Mouse (Mus musculus) neural tube, embryonic 14.5 days (tissue): ENCODE data around the gene C1qtnf5. TPM values are rescaled to one million over a fixed set of nuclear protein-coding genes. Genes with fewer than 3 reads are reported as not detected.
A peak's percentile ranks its signal among the peaks of the same experiment; 100 is the strongest.

ENCODE experiments used
- ATAC-seq: fragments of 200-750 bp; cut with Nextera tagmentation; 2 replicates; pipeline ENCODE4 v1.8.0; 2017; ENCODE audit warnings: low read depth, mild to moderate bottlenecking, moderate TSS enrichment, moderate library complexity
- H3K27ac ChIP-seq: fragments of 300-500 bp; sonication (generic); 2 replicates; pipeline ENCODE4 v1.5.1; 2014; ENCODE audit warnings: low read depth, mild to moderate bottlenecking, control low read depth, low read length, moderate library complexity, mixed read lengths
- H3K27me3 ChIP-seq: fragments of 300-500 bp; sonication (generic); 2 replicates; pipeline ENCODE4 v1.6.1; 2014; ENCODE audit warnings: low read length; ENCODE audit not compliant: control insufficient read depth, insufficient read depth
- H3K36me3 ChIP-seq: fragments of 300-500 bp; sonication (generic); 2 replicates; pipeline ENCODE4 v1.6.1; 2014; ENCODE audit warnings: low read length, mixed read lengths; ENCODE audit not compliant: control insufficient read depth, insufficient read depth
- H3K4me1 ChIP-seq: fragments of 300-500 bp; sonication (generic); 2 replicates; pipeline ENCODE4 v1.6.1; 2014; ENCODE audit warnings: low read length; ENCODE audit not compliant: control insufficient read depth, insufficient read depth
- H3K4me2 ChIP-seq: fragments of 300-500 bp; sonication (generic); 2 replicates; pipeline ENCODE4 v1.6.1; 2014; ENCODE audit warnings: mild to moderate bottlenecking, low read depth, low read length, control low read depth
- H3K4me3 ChIP-seq: fragments of 300-500 bp; sonication (generic); 2 replicates; pipeline ENCODE4 v1.5.1; 2014; ENCODE audit warnings: low read depth, low read length, control low read depth, mixed read lengths
- H3K9ac ChIP-seq: fragments of 300-500 bp; sonication (generic); replicated peaks from 2 replicates; pipeline ENCODE4 v1.6.1; 2014; ENCODE audit warnings: low read depth, mild to moderate bottlenecking, control low read depth, low read length, mixed read lengths
- H3K9me3 ChIP-seq: fragments of 300-500 bp; sonication (generic); 2 replicates; pipeline ENCODE4 v1.6.1; 2016; ENCODE audit warnings: low read length; ENCODE audit not compliant: control insufficient read depth
- WGBS: fragments of 180-500 bp; shearing (Covaris S2); extraction: QIAGEN DNeasy Blood & Tissue Kit; methylation state at CpG from one replicate; pipeline ENCODE4 v1.1.7; 2014; 5-methylcytosine and 5-hydroxymethylcytosine counted together
- polyA plus RNA-seq: library from polyadenylated mRNA; unstranded; fragments of >200 nt; fragmentation: Nextera tagmentation; extraction: Ambion mirVana; gene quantifications from 2 replicates; pipeline ENCODE4 v1.2.1, GENCODE M21; 2014

The C1qtnf5 gene
- polyA plus RNA-seq, 1 experiment from 2014 or later: 8.0 TPM

DNA sequence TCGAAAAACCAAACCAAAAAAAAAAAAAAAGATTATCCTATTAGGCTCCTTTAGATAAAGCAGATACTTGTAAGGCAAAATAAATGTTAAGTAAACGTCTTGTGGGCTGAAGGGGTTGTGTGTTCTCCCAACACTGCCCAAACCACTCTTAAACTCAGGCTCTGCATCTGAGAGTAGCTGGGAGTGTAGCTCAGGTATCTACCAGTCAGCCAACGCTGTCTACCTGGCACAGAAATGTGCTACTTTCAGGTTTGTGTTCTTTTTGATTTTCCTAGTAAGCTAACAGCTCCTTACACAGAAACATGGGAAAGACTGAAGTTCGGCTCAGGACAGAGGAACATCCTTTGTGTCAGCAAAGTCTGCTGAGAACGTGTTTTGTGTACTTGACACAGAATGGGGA, 25.2 kb downstream of the C1qtnf5 start:
- Histone ChIP-seq H3K4me1 (peaks cover 19% of the 10 kb centered on the region), H3K4me2 (no peak overlapping the region), H3K36me3 (no peaks in the 10 kb centered on the region), H3K9ac (no peak overlapping the region), H3K27ac (no peak overlapping the region), H3K4me3 (no peak overlapping the region), H3K9me3 (no peaks in the 10 kb centered on the region), H3K27me3 (peaks cover 29% of the 10 kb centered on the region)
- 68% methylated on average over 5 of the region's 5 CpGs for WGBS
- ATAC-seq: no peak

DNA sequence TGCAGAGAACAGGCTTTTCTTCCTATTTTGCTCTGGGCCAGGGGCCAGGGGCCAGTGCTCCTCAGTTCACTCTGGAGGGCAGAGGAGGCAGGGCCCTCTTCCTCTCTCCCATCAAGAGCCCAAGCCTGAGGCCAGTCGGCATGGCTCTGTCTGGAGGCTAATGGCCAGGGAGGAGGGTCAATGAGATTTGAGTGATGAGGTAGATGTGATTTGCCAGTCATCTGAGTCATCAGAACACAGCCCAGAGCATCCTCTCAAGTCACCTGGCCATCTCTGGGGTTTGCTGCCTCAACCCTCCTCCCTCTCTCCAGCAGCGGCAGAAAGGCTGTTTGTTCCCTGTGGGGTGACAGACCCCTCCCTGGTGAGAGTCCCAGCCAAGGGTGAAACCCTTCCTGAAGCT, 26.2 kb downstream of the C1qtnf5 start:
- ATAC-seq: no peak
- H3K9ac ChIP-seq: no peak overlapping the region
- peaks cover 19% of the 10 kb centered on the region for H3K4me1 ChIP-seq
- H3K4me2 ChIP-seq: peak overlapping the region; percentile 82; the same call in 1 of the 2 replicates
- no peak overlapping the region for H3K27ac ChIP-seq
- WGBS: 0% methylated on average over 2 of the region's 2 CpGs
- H3K36me3 ChIP-seq: no peaks in the 10 kb centered on the region
- peak overlapping the region; percentile 41; the same call in 1 of the 2 replicates for H3K4me3 ChIP-seq
- peaks cover 29% of the 10 kb centered on the region for H3K27me3 ChIP-seq
- no peaks in the 10 kb centered on the region for H3K9me3 ChIP-seq

DNA sequence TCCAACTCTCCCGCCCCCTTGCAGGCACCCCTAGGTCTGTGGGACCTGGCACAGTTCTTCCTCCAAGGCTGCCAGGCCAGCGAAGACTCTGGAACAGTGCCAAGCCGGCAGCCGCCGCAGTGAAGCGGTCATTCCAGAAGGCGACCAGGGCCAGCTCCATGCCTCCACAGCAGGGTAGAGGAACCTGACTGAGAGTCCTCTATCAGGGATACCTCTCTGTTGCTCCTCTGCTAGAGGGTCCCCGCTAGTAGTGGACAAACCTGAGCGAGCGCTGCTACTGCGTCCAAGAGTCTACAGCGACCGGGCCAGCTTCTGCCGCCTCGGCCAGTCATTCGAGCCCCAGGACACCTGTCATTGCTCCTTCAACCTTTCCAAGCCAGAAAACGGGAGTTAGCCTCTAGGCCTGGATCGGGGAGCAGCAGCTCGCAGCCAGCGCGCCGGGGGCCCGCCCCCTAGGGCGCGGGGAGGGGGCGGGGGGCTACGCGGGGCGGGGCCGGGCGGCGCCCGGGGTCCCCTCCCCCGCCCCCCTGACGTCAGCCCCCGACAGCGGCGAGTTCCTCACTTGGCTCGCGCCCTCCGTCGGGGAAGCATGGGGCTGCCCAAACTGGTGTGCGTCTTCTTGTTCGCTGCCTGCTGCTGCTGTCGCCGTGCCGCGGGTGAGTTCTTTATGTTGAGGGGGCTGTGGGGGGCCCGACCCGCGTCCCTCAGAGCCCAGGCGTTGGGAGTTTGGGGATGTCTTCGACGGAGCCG, 27.2 kb downstream of the C1qtnf5 start, which contains the start of gene Mcam:
Mcam (plus strand) TSS at position 369 of the 750 bp plus-strand sequence.
- H3K27me3 ChIP-seq: peaks cover 29% of the 10 kb centered on the region
- peak within 1 kb of the TSS; percentile 12; the same call in 1 of the 2 replicates for H3K27ac ChIP-seq

GRCm38 (mm10) chr9:44134851-44135730, 28.0 kb downstream of the C1qtnf5 start:
- Histone ChIP-seq H3K4me1 (peaks cover 15% of the 10 kb centered on the region), H3K36me3 (no peaks in the 10 kb centered on the region), H3K9ac (peak overlapping the region; percentile 53), H3K4me2 (peak overlapping the region; percentile 82), H3K9me3 (no peaks in the 10 kb centered on the region), H3K4me3 (peak overlapping the region; percentile 41), H3K27ac (no peak overlapping the region; the same call in none of the 2 replicates), H3K27me3 (peaks cover 29% of the 10 kb centered on the region)
- WGBS: 2% methylated on average over 48 of the region's 49 CpGs
- ATAC-seq: peak; percentile 28

More for the DNA sequence above, 27.2 kb downstream of the C1qtnf5 start, which contains the start of gene Mcam:
- Histone ChIP-seq H3K4me2 (peak within 1 kb of the TSS; percentile 82), H3K4me3 (peak within 1 kb of the TSS; percentile 41), H3K9me3 (no peaks in the 10 kb centered on the region), H3K4me1 (peaks cover 19% of the 10 kb centered on the region), H3K9ac (peak within 1 kb of the TSS; percentile 53), H3K36me3 (no peaks in the 10 kb centered on the region)
- ATAC-seq: peak; percentile 29; the same call in 1 of the 2 replicates
- WGBS: 1% methylated on average over 45 of the region's 55 CpGs

DNA sequence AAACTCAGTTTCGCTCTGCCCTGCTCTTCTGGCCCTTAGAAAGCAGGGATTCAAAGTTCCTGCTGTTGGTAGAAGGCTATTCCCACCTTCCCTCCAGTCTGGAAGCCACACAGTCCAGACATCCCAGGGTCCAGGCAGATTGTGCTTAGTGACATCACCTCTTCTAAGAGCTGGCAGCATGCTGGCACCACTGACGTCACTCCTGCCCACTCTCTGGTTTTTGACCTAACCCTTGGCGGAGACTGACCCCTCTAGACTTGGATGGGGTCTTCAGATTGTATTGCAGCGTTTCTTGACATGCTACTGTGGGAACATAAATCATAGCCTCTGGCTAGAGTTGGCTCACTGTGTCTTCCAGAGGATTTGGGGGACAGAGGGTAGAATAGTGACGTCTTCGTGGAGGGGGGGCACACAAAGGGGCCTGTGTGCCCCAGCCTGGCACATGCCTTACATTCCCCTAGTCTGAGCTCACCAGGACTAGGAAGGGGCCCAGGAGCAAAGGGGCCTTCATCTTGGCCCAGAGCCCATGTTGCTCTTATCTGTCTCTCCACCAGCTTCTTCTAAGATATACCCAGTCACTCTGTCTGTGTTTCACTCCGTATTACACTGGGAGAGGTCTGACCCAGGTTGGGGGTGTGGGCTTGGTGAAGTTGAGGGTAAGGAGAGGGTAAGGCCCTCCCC, 28.8 kb downstream of the C1qtnf5 start:
- peak; percentile 21; the same call in 1 of the 2 replicates for ATAC-seq
- no peaks in the 10 kb centered on the region for H3K36me3 ChIP-seq
- H3K9ac ChIP-seq: no peak overlapping the region; the same call in 1 of the 2 replicates
- peaks cover 29% of the 10 kb centered on the region for H3K27me3 ChIP-seq
- 50% methylated on average over 7 of the region's 7 CpGs for WGBS
- H3K4me3 ChIP-seq: peak overlapping the region; percentile 41
- H3K4me2 ChIP-seq: peak overlapping the region; percentile 82
- no peak overlapping the region; the same call in 1 of the 2 replicates for H3K27ac ChIP-seq
- no peaks in the 10 kb centered on the region for H3K9me3 ChIP-seq
- H3K4me1 ChIP-seq: peaks cover 13% of the 10 kb centered on the region

GRCm38 (mm10) chr9:44137846-44138245, 30.8 kb downstream of the C1qtnf5 start:
- no peak overlapping the region for H3K4me3 ChIP-seq
- H3K4me2 ChIP-seq: no peak overlapping the region
- H3K27me3 ChIP-seq: peaks cover 23% of the 10 kb centered on the region
- WGBS: 83% methylated on average over 4 of the region's 4 CpGs
- ATAC-seq: no peak
- H3K36me3 ChIP-seq: 0 out of 2 replicates have a peak, but pooled peaks cover 7% of the 10 kb centered on the region
- no peaks in the 10 kb centered on the region for H3K9me3 ChIP-seq
- H3K9ac ChIP-seq: no peak overlapping the region
- no peak overlapping the region for H3K27ac ChIP-seq
- peaks cover 13% of the 10 kb centered on the region for H3K4me1 ChIP-seq

DNA sequence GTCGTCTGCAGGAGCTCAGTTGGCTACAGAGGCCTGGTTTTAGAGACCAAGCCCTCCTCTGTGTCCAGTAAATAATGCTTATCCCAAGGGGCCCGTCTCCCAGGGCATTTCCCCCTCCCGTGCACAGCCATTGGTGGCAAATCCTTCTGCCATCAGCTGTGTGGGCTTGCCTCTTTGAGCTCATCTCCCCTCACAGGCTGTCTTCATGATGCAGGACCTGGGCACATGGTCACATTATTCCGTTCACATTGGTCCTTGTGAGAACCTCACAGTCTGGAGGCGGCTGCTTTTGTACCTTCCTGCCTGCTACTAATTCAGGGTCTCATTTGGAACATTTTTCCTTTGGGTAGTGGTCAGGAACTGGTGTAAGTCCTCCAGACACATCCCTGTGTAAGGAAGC, 34.9 kb downstream of the C1qtnf5 start:
- Histone ChIP-seq H3K36me3 (peaks cover 11% of the 10 kb centered on the region; the same call in 1 of the 2 replicates), H3K27ac (no peak overlapping the region), H3K9ac (no peak overlapping the region), H3K9me3 (no peaks in the 10 kb centered on the region), H3K27me3 (no peaks in the 10 kb centered on the region), H3K4me3 (no peak overlapping the region), H3K4me1 (no peaks in the 10 kb centered on the region), H3K4me2 (no peak overlapping the region)
- no peak for ATAC-seq
- WGBS: 64% methylated on average over 5 of the region's 5 CpGs

DNA sequence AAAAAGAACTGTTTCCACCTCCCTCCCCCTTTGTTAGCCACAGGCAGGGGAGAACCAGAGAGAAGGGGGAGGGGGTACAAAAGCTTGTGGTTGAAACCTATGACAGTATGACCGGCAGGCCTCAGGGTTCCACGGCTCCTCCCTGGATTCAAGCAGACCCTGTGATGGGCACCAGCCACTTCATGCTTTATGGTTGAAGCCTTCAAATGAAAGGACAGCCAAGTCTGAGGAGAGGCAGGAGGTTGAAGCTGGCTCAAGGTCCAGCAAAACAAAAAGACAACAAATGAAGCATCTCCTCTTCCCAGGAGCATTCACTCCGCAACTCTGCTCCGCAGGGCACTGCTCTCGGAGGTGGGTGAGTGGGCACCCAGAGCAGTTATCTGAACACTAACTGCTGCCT, 36.4 kb downstream of the C1qtnf5 start:
- Histone ChIP-seq H3K27me3 (no peaks in the 10 kb centered on the region), H3K9ac (no peak overlapping the region), H3K36me3 (peaks cover 14% of the 10 kb centered on the region; the same call in 1 of the 2 replicates), H3K9me3 (no peaks in the 10 kb centered on the region), H3K4me3 (no peak overlapping the region), H3K4me1 (no peaks in the 10 kb centered on the region), H3K27ac (no peak overlapping the region), H3K4me2 (no peak overlapping the region)
- 83% methylated on average over 5 of the region's 5 CpGs for WGBS
- no peak for ATAC-seq
